Mouse (Mus musculus): ENCODE data around the gene Slc17a9. TPM values are rescaled to one million over a fixed set of nuclear protein-coding genes. Genes with fewer than 3 reads are reported as not detected.
A peak's percentile ranks its signal among the peaks of the same experiment; 100 is the strongest.

Slc17a9 gene
- under 1 TPM; 0.73 to 0.93 TPM for total RNA-seq (2021)
- long read RNA-seq, experiment 1 = 0 reads
- long read RNA-seq, experiment 2, partial matches to known transcripts = 0 of 1 reads
- long read RNA-seq, experiment 2, other reads (novel, unspliced or antisense) = 1 of 1 reads

DNA sequence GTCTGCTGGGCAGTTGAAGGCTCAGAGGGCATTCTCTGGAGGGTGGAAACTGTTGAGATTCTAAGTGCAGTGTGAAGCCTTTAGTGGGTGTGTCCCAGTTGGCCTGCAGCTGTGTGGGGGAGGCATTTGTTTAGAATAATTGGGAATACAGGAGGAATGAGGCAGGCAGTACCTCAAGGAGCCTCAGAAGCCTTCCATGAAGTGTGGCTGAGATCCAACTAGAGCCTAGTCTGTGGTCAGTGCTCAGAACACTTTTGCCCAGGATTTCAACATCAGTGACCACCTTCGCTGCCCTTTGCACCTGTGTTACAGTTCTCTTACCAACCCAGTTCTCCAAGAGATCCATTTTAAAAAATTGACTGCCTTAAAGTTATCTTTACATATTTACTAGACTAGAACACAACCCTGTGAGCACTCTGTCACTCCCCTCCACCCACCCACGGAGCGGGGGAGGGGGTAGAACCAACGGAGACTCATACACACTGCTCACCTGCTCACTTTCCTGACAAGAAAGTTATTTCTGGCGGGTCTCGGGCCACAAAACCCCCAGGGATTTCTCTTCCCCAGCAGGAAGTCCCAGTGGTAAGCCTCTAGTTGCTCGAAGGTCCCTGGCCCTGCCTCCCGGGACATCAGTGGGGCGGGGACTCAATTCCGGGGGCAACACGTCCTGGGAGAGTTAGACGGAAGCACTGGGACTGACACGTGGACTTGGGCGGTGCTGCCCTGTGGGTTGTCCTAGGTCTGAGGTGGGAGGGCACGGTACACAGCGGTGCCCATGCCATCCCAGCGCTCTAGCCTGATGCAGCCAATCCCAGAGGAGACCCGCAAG lies at the start of gene Slc17a9:
Gene Slc17a9 (plus strand): TSS at position 679 of the 829 bp plus-strand sequence.
- peak in 1 of 2 experiments; percentile 23 for DNase-seq (ENCODE audit: low spot score in 2 of 2)

DNA sequence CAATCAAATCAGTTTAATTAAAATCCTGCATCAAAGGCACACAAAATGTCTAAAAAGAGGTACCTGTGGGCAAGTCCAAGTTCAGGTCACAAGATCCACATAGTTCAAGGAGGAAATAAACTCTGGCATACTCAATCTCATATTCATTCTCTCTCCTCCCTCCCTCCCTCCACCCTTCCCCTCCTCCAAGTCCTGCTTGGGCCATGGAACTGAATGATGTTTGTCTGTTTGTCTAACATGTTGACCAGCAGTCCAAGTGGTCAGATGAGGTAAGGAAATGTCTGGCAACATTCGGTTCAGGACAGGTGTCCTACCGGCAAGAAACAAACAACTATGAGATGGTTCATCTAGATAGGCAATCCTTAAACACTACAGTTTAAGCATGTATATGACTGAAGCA lies 48.4 kb upstream of the Slc17a9 start:
- DNase-seq (ENCODE audit: low spot score in 2 of 2) = no peak

DNA sequence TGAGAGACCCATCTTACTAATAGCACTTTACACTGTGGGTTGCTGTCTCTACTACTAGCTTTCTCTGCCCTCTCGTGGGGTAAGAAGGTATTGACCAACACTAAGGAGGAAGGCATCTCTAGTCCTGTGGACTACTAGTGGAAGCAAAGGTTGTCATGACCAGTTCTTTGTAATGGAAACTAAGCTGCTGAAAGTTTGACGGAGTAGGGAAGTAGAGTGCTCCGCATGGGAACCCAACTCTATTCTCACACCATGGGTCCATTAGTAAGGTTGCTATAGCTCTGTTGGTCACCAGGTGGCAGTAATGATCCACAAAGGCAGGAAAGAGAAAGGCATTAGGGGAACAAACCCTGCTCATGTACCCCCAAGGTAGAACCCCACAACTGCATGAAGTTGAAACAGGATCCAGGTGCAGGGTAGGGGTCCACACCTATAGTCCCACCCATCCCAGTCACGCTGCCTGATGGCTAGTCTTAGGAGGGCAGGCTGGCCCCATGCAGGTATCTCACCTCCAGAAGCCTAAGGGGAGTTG lies 46.4 kb upstream of the Slc17a9 start:
- DNase-seq (ENCODE audit: low spot score in 2 of 2) = peak in 1 of 2 experiments; percentile 47

DNA sequence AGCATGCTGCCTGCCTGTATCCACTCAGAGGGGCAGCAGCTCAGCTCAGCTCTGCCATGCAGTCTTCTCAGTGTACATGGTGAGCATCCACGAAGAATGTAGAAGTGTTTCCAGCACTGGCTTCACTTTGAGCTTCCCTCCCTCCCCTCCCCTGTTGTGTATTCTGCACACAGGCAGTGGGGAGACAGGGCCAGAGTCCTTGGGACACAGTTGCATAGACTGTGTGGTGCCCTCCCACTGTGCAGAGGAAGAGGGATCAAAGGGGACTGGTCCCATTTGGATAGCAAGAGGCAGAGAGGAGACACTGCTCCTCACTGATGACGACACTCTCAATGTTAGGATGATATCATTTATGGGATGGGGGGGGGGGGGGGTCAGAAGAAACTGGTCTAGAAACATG lies 43.8 kb upstream of the Slc17a9 start:
- no peak for DNase-seq (ENCODE audit: low spot score in 2 of 2)

DNA sequence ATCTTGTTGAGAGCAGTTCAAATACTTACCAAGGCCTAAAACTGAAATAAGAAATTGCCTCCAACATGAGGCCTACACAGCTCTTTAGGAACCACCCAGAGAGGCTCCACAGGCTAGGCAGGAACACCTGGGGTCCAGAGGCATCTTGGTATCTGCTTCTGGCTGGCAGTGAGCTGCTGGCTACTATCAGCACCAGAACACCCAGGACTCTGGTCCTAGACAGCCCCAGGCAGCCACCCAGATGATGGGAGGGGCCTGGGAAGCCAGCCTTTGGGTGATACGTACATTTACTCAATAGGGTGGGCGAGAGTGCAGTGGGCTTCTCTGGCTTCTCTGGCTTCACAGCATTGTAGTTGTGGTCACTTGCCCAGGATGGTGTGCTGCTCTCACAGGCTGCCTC lies 41.5 kb upstream of the Slc17a9 start:
- no peak for DNase-seq (ENCODE audit: low spot score in 2 of 2)

DNA sequence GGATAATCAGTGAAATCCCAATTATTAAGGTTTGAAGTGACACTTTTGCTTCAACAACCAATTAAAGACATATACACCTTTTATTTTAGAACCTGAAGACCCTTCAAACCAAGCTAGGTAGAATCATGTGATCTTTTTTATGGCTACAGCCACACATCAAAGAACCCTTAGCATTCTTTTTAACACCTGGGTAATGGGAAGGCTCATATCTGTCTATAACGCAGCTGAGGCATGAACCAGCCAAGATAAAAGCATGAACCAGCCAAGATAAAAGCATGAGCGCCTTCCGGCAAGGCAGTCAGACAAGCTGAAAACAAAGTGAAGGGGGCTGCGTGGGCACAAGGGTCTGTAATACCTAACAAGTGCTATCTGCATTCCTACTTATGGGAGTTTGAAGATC lies 41.0 kb upstream of the Slc17a9 start:
- no peak for DNase-seq (ENCODE audit: low spot score in 2 of 2)

DNA sequence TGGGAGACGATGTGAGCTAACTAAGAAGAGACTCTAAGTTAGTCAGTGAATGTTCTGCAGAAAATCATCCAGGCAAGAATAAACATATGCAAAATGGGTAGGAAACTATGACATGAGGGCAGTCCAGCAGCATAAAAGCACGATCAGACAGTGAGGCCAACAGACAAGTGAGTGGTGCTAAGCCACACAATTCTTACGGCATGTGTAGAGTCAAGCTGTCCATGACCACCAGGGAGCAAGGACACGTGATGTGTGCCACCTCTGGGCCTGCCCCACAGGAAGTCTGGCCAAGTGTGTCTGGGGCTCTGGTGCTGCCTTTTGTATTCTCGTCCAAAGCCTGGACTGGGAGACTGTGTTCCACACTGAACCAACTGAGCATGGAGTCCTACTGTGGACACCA lies 35.2 kb upstream of the Slc17a9 start:
- no peak for DNase-seq (ENCODE audit: low spot score in 2 of 2)

DNA sequence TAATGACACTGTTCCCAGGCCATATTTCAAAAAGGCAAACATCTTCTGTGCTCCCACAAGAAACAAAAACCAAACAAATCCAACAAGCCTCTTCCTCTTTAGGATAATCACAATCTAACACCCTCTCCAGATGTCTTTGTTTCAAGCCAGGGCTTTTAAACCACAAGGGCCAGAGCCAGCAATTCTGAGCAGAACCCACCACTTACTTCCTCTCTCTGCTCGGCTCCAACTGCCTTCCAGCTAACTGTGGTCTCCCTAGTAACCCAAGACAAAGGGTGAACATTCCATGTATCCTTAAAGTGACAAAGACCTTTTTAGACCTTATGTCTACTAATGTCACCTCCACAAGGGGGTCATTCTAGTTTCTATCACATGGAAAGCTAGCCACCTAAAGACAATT lies 32.4 kb upstream of the Slc17a9 start:
- no peak for DNase-seq (ENCODE audit: low spot score in 2 of 2)

DNA sequence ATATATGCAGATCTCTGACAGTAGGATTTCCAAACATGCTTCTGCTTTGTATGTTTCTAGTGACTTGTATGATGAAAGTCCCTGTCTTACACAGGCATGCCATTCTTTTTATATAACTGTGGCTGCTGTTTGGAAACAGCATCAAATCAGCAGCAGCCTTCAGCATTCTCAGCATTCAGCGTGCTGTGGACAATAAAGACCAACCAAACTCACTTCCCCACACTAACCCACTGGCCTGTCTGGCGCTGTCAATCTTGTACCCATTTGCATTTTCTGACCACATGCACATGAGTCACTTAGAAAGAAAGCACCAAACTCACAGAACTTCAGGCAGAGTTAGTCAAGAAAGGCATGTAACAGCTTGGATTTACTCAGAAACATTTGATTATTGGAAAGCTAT lies 29.9 kb upstream of the Slc17a9 start:
- no peak for DNase-seq (ENCODE audit: low spot score in 2 of 2)

DNA sequence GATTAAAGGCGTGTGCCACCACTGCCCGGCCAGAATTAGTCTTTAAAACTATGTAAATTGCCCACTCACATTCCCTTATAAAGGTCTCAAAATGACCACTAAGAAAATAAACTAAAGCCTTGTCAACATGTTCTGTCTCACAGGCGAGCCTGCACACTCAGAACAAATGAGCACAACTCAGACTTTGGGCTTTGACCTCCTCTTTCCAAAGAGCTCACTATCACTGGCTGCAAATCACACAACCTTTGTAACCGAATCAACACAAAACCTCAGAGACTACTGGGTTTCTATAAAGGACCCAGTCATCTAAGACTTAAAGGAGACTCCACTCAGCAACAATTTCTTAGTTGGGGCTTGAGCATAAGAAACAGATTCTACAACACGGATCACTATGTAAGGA lies 24.6 kb upstream of the Slc17a9 start:
- DNase-seq (ENCODE audit: low spot score in 2 of 2) = no peak

DNA sequence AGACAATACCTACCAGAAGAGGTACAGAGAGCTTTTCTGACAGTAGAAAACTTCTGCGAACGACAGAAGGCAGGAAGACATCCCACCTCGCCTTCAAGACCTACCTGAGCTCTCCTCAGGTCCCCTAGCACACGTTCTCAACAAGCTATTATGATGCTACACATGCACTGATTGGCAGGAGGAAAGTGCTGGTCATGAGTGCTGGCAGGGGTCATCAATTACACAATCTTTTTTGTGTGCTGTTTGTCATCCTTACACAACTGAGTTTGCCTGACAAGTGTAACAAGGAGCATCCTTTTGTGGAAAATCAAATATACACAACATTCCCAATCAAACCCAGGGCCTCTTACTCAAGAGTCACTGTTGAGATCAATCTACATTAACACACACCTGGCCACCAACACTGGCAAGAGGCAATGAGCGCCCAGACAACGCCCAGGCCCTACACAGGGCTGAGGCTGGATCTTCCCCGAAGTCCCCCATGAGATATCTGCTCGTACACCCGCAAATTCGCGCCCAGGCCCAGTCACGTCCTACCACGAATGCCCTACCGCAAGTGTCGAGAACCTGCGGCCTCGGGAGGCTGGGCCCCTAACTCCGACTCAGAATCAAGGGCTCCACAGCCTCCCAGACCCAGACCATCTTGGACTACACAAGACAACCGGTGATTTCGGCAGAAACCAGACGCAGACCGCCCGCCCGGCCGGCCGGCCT lies 23.9 kb upstream of the Slc17a9 start:
- DNase-seq (ENCODE audit: low spot score in 2 of 2) = no peak

DNA sequence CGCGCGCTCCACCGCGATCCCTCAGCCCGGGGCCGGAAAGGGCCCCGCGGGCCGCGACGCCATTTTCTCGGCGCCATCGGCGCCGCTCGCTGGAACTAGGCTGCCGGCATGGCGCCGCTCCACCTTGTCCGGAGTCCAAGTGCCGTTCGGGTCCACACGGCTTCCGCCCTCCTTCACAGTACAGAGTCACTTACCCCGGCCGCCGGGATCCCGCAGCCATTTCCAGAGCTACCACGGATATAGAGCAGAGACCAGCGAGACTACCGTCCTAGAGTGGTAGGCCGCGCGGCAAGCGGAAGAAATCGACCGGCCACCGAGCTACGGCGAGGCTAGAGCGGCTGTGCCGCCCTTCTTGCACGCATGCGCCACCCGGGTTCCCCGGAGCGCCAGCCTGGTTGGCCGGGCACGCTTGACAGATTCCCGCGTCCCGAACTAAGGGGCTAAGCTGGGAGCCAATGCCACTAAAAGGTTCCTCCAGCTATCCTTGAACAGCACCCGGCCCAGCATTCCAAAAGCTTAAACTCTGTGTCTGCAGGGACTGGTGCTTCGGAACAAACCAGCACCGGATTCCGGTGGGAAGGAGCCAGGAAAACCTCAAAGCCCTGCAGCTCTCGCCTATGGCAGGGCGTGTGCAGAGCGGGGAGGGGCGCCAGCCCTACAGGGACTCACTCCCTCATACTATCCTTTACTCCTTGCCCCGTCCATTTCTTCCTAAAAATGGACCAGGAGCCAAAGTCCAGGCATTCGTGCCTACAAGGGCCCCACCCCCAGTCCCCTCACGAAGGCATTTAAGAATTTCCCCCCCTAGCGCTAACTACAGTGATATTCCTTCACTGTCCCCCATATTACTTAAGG lies 23.1 kb upstream of the Slc17a9 start:
- DNase-seq (ENCODE audit: low spot score in 2 of 2) = peak; percentile 83 to 94

DNA sequence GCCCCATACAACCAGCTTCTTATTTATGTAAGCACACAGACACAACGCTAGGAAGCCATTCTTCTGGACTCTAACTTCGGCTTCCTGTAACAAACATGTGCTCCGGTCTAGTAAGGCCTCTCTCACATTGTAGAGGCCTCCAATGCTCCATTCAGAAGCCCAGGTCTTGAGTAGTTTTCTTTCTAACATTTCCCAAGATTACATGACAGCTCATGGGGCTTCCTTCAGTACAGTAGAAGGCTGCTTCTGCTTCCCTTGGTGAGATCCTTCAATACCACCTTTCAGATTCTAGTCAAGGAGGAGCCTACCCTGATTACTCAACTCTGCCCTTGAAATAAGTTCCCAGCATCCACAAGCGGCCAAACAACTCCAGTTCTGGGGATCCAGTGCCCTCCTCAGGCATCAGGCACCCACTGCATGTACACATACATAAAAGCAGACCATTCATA lies 22.3 kb upstream of the Slc17a9 start:
- no peak for DNase-seq (ENCODE audit: low spot score in 2 of 2)

DNA sequence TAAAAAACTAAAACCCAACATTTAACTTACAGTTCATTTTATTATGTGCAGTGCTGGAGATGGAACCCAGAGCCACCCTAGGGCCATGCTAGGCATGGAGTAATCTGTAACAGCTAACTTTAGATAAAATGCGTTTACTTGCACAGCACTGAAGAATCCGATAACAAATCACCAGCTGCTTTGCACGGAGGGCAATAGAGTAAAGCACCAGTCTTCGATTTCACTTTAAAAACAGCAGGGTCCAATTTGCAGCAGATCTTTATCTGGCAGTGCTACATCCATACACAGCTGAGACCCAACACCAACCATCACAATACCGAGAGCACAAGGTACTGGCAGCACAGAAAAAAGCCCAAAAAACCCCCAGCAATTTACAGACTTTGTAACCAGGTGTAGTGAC lies 21.9 kb upstream of the Slc17a9 start:
- DNase-seq (ENCODE audit: low spot score in 2 of 2) = no peak

DNA sequence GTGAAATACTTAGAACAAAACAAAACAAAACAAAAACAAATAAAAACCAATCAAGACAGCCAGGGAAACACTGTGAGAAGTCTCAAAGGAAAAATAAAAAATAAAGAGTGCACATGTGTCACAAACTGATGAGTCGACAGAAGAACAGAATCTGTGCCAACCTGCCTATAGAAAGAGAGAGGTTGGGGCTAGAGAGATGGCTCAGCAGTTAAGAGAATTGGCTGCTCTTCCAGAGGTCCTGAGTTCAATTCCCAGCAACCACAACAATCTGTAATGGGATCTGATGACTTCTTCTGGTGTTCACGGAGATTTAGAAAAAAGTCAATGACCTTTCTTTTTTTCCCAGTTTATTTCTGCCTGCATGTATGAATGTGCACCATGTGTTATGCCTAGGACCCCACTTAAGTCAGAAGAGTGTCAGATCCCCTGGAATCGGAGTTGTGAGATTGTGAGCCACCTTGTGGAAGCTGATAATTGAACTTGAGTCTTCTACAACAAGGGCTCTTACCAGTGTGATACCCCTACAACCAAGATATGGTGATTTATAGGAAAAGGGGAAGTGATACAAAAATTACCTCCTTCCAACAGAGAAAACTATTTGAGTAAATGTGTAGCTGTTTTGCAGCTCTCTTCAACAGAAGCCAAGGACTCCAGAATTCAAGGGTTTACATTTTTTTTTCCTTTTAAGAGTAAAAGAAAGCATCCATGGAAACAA lies 21.3 kb upstream of the Slc17a9 start:
- DNase-seq (ENCODE audit: low spot score in 2 of 2) = no peak

DNA sequence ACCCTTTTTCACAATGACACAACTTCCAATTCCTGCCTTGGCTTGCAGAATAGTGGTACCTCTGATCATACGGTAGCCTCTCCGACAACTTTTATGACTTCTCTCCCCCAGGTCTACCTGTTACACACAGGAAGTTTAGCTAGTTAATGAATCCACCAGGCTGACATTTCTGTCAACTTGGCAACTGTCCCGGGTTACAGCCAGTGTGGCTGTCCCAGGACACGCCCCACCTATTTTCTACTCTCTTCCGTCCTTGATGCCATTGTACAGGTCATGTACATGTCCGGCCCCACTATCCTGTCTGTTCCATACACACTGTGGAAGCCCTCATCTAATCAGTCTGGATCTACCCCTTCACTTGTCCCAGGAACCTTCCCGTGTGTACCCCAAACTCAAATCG lies 20.5 kb upstream of the Slc17a9 start:
- DNase-seq (ENCODE audit: low spot score in 2 of 2) = no peak

DNA sequence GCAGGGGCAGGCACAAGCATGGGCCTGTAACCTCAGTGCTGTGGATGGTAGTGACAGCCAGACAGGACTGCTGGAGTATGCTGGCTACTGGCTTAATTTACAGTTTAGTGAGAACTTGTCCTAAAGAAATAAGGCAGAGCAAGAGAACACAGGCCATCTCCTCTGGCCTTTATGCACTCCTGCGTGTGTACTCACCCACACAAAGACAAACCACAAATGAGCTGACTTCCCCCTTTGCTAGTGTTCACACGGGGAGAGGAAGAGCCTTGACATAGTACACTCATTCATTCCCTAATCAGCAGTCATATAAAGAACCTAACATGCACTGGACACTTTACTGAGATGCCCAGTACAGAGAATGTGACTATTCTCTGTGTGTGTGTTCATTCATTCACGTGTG lies 20.0 kb upstream of the Slc17a9 start:
- no peak for DNase-seq (ENCODE audit: low spot score in 2 of 2)

DNA sequence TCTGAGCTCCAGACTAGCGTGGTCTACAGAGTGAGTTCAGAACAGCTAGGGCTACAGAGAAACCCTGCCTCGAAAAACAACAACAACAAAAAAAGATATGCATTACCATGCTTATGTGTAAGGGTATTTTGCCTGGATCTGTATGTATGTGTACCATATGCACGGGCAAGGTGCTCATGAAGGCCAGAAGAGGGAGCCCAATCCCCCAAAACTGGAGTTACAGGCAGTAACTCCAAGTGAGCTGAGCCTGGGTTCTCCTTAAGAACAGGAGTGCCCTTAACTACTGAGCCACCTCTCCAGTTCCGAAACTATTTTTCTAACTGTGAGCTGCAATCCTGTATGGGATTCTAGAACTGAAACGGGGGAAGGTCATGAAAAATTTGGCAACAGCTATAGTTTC lies 19.1 kb upstream of the Slc17a9 start:
- no peak for DNase-seq (ENCODE audit: low spot score in 2 of 2)

DNA sequence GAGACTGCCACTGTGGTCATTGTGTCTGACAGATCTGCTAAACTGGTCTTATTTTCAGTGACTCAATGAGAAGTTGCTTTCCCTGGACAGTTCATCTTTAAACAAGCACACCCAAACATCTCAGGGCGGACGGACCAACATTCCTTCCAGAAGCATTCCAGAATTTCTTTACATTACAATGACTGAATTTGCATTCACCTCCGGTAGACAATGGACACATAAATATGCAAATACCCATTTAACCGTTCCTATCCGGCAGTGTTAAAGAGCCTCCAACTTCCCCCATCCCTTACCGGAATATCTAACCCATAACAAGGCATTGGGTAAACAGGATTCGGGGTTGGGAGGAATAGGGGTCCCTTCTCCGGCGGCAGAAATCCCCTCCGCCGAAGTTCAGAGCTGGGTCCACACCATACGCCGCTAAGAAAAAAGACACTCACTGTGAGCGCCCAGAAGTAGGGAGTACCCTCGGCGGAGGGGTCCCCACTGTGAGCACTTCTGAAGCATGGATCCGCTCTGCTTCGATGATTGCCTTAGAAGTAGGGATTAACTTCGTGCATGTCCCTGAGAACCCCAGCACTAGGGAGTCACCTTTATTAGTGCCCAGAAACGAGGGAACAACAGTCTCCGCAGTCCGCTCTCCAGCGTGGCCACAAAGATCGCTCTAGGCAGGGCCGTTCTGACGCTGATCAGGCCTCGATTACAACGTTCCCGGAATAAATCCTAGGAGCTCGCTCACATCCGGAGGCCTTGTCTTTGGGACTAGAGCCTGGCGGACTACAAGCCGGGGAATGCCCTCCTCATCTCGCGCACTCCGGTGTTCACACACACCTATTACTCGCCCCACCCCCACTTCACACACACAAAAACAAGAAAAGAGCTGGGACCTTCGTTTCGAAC lies 15.8 kb upstream of the Slc17a9 start:
- no peak for DNase-seq (ENCODE audit: low spot score in 2 of 2)

DNA sequence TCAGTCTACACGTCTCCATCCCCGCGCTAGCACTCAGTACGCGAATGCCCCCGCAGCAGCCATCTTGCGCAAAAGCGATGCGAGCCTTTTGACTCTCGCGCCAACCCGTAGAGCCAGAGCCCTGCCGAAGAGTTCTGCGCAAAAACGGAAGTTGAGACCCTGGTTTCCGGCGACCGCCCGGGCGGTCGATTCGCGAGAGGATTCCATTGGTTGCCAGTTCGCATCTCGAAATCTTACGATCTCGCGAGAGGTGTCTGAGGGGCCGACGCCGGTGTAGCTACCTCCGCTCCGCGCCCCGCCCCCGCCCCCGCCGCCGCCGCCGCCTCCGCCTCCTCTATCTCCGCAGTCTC lies 15.2 kb upstream of the Slc17a9 start, which contains the start of the genes Dido1 and Gid8:
Gene Dido1 (minus strand): TSS at position 77 of the 350 bp plus-strand sequence.
Gene Gid8 (plus strand): TSS at position 195 of the 350 bp plus-strand sequence.
- DNase-seq (ENCODE audit: low spot score in 2 of 2) = peak; percentile 92 to 98

Data from gastrocnemius, postnatal 4 days (tissue).